Mouse (Mus musculus) thymus, adult 18-20 months (tissue): ENCODE results near the gene Prss36.

Experiments used
- DNase-seq, 2 experiments: peaks; one replicate each; pipeline ENCODE4 v3.0.0; 2022; ENCODE audit warnings: mixed read lengths in 2 of 2

The Prss36 gene

DNA sequence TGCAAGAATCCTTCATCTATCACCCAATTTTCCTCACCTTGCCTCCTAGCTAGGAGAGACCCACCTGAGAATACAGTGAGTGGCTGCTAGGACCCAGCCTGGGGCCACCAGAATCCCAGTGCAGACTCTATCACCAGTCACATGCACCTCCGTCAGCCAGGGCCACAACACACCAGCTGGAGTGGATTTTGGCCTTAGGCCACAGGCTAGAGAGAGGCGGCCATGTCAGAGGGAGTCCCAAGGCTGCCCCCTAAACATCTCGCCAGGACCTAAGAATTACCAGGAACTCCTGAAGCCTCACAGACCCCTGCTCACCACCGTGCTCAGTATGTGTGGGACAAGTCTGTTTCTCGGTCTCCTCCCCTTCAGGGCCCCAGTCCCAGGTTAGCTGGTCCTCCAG, 12.4 kb downstream of the Prss36 start:
- DNase-seq: no peak

DNA sequence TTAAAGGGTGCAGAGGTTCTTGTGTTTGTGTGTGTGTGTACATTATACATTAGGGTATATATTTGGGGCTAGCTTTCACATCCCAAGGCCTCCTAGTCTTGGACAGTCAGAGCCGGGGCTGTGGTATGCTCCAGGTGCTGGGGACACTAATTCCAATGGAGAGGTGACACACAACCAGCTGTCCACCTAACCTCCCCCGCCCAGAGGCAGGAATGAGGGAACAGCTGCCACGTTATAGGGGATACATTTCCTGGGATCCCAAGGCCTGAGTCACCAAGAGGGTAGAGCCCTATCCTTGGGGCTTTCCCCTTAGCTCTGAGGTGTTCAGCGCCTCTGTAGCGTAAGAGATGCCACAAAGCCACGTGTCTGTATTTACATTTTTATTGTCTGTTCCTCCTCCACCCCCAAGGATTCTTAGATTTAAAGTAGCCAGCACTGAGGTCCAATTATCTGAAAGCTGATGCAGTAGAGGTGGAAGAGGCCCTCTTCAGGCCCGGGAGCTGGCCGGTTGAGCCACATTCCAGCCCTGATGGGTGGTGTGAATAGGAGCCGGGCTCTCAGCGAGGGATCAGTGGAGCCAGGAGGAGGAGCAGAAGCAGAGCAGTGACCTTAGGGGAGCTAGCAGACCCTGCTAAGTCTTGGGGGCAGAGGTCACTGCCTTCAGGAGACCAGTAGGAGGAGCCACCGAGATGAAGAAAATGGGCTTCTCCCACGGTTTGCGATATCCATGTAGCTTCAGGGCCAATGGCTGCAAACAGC, 14.1 kb downstream of the Prss36 start:
- no peak for DNase-seq

DNA sequence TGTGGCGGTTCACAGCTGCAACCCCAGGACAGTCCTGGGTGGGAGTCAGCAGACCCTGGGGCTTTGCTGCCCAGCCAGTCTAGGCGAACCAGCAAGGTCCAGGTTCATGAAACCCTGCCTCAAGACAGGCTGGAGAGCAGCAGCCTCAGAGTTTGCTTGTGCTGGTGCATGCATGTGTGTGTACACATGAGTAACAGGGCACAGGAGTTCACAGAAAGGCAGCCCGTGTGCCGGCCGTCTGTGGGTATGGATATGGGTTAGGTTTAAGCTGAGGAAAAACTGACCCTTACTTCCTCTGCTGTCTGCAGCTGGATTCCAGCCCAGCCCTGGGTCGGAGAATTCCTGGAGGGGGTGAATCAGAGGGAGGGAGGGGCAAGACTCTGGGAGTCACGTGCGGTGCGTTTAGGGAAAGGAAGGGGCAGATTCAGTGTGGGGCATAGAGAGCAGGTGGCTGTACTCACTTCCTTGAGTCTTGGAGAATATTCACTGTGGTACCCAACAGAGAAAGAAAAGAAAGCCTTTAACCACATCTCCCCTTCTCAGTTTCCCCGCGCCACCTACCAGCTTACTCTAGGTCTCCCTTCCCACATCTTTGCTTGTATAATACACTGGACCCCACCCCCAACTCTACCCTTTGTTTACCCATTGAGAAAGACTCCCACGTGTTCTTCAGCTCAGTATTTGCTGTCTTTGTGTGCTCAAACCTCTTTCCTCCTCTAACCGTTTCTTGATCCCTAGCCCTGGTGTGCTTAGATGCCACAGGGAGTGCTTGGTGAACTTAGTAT, 15.0 kb downstream of the Prss36 start:
- DNase-seq: no peak

DNA sequence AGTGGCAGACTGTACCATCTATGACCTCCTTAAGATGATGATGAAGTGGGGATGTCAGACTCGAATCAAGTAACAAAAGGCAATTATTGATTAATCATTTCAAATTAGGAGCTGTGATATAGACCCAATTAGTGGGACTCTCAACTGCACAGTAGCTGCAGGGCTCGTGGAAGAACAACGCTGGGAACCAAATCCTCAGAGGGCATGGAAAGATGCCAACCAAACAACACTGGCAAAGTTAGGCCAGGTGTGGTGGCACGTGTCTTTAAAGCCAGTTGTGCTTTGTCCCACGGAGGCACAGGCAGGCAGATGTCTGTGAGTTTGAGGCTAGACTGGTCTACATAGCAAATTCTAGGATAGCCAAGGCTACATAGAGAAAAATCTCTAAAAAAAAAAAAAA, 15.9 kb downstream of the Prss36 start:
- DNase-seq: no peak

DNA sequence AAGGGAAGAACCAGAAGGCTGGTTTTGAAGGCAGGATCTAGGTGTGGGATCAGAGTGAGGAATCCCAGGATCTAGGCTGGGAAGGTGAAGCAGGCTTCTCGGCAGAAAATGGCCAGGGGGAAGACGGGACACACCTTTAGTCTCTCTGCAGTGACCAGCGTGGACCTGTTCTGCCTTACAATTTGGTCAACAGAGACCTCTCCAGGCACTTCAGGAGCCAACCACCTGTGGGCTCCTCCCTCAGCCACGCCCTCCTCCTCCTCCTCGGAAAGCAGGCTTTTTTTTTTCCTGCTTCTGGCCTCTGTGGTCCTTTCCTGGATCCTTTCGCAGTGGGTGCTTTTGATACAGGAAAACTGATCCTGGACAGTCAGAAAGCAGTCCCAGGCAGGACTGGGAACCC, 16.6 kb downstream of the Prss36 start, which contains the start of gene Prss8:
Prss8 (minus strand) TSS at position 182 of the 400 bp plus-strand sequence.
- DNase-seq: no peak

DNA sequence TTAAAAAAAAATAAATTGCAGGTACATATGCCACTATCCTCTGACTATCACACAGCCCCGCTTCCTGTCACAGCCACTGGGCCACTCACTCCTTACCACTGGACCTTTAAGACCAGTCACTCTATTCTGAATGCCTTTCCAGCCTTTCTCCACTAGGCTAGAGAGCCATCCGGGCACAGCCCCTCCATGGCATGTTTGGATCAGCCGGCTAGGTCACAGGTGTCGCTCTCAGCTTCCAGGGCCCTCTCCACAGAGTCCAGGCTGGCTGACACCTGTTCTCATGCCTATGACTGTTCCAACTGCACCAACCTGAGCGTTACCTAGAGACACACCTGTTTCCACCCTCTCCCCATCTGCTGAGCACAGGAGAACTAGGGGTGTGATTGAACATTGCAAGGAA, 17.9 kb downstream of the Prss36 start:
- DNase-seq: no peak

DNA sequence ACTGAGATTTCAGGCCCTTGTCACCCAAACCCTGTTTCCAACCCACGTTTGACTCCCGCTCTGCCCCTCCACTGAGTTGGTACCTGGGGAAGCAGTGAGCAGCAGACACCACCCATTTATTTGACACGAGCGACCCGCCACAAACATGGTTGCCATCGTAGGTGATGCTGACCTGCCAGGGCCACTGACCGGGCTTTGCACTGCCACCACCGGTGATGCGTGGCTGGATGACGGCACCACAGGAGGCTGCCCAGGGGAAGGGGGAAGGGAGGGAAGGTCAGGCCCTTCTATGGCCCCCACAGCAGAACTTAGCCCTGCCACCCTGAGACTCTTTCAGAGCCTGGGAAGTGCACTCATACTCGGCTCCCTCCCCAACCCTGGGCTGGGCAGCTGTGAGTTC, 18.8 kb downstream of the Prss36 start:
- DNase-seq: no peak

DNA sequence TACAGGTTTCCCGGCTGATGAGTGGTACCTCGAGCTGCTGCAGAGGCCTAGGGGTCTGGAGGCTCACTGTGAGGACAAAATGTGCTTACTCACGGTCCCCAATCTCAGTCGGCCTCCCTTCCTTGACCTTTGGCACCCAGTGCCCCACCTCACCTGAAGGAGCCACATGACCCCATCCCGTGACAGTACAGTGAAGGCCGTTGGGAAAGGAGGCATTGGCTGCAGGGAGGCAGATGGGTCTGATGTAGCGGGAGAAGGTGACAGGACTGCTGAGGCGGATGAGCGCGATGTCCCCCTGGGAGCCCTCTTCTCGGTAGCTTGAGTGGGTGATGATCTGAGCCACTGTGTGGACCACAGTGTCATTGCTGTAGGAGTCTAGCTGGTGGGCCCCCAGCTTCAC, 19.7 kb downstream of the Prss36 start:
- no peak for DNase-seq

DNA sequence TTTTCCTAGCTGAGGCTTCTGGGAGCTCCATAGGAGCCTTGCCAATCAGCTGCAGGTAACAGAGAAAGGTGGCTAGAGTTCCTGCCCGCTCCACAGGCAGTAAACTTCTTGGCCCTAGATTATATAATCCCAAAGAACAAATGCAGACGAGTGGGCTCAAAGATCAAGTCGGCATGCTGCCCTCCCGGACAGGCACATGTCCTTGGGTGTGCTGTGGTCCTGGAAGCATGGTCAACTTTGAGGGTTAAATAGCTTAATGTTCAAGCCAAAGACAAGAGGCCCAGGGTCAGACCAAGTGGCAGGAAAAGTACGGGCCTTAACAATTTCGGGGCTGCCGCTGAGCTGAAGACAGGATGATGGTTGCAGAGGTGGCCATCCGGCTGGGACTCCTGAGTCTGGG, 20.5 kb downstream of the Prss36 start:
- DNase-seq: no peak

DNA sequence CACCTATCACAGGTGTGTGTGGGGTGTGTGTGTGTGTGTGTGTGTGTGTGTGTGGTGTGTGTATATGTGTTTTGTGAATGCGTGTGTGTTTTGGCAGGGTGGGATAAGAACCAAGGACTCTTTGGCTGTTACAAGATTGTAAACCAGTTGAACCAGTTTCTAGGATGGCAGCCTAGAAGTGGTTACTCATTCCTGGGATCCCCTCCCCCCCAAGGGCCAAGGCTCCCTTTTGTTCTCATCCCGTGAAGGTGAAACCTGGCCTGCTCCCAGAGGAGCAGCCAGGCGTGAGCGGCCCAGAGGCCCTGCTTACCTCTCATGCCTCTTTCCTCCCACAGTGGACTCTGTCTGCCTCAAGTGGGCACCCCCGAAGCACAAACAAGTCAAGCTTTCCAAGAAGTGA, 21.3 kb downstream of the Prss36 start:
- no peak for DNase-seq

DNA sequence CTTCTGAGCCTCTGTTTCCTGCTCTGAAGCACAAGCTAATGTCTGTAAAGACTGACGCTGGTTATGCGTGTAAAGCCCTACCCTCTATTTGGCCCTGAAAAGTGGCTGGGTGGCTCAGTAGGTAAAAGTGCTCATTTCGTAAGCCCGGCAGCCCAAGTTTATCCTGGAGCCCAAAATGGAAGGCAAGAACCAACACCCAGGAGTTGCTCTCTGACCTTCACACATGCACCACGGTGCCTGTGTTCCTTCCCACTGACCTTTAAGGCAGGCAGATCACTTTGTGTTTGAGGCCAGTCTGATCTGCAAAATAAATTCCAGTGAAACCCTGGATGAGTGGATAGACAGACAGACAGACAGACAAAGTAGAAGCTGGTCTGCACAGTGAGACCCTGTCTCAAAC, 22.8 kb downstream of the Prss36 start:
- DNase-seq: no peak

DNA sequence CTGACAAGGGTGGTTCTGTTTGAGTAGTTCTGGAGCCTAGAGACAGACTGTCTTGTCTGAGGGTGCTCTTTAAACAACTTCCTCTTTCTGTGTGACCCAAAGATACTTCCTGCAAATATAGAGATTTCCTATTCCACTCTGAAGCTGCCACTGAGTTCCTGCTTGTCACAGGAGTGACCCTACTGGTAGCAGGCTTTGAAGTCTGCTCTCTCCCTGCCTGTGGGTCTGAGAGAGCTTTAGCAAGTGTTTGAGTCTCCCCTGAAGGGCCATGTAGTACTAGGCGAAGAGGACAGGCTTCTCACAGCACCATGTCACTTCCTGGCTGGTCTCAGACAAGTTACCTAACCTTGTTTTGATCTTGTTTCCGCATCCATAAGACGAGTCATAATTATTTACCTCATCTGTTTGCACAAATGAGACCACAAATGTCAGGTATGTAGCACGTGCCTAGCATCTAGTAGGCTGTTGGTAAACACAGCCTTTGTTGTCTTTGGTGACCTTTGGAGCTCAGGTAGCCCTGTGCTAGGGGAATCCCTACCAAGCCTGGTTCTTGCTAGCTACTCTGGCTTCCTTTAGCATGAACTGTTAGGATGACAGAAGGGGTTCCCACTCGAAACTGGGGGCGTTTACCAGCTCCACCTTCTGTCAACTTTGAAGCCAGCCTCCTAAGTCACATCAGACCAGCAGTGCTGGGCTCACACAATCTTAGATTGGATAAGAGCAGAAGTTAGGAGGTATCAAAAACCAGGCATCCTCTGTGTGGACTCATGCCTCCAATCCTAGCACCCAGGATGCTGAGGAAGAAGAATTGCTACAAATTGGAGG, 23.9 kb downstream of the Prss36 start:
- no peak for DNase-seq

DNA sequence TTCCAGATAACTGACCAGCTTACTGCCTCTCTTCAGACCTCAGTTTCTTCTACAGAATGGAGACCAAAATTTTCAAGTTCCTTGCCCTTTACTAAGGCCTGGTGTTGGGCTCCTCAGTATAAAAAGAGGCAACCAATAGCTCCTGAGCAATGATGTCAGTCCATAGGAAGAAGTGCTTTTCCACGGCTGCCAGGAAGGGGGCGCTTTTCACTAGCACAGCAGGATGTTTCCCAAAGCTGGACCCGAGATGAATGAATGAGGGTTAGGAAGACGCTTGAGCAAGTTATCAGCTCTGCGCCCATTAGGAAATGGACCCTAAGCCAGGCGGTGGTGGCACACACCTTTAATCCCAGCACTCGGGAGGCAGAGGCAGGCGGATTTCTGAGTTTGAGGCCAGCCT, 25.0 kb downstream of the Prss36 start:
- no peak for DNase-seq

DNA sequence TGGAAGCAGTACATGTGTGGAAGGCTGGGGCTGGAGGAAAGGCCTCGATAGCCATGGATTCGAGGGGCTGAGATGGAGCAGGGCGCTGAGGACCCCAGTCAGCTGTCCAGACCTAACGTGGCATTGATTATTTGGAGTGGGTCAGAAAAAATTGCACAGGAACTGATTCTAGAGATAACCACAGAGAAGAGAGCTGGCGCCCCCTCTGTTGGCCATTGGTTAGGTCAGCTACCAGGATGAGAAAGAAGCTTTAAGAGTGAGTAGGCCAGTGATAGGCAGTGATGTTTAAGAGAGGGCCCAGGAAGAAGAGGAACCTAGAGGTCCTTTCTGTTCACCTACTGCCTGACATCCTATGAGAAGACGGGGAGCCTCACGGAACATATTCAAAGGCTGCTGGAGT, 27.2 kb downstream of the Prss36 start:
- no peak for DNase-seq

DNA sequence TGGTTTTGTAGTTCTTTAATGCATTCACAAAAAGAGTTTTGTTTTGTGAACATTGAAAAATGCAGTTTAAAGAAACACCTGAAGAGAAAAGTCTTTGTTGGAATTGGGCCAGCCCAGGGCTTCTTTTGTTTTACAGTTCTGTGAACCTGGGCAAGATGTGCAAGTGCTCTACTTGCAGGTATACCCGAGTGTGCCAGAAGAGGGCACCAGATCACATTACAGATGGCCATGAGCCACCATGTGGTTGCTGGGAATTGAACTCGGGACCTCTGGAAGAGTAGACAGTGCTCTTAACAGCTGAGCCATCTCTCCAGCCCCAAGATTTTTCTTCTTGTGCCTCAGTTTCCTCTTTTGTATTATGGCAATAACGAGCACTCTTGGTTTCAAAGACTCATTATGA, 28.3 kb downstream of the Prss36 start:
- no peak for DNase-seq

DNA sequence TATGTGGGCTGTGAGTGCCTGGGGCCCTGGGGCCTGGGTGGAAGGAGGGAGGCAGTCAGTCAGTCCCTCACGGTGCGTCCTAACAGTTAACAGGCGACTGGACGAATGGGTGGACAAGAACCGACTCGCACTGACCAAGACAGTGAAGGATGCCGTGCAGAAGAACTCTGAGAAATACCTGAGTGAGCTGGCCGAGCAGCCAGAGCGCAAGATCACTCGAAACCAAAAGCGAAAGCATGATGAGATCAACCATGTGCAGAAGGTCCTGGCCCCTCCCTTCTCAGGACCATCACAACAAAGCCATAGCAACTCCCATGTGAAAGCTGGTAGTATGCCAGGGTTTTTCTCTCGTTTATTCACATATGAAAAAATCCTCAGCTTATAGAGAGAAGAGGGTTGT, 31.2 kb downstream of the Prss36 start:
- DNase-seq: no peak

DNA sequence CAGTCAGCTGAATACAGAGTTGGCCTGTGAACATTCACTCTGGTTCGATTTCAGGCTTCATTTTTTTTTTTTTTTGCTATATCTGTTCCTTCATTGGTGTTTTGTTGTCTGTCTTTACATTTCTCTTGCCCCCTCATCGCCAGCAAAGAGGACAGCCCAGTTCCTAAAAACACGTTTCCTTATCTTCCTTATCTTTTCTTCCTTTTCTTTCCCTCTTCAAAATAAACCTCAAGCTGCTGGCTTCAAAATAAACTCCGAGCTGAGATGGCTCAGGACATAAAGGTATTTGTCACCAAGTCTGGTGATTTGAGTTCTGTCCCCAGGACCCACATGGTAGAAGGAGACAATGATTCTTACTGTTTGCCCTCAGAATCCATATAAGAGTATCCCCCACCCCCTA, 33.6 kb downstream of the Prss36 start:
- no peak for DNase-seq

DNA sequence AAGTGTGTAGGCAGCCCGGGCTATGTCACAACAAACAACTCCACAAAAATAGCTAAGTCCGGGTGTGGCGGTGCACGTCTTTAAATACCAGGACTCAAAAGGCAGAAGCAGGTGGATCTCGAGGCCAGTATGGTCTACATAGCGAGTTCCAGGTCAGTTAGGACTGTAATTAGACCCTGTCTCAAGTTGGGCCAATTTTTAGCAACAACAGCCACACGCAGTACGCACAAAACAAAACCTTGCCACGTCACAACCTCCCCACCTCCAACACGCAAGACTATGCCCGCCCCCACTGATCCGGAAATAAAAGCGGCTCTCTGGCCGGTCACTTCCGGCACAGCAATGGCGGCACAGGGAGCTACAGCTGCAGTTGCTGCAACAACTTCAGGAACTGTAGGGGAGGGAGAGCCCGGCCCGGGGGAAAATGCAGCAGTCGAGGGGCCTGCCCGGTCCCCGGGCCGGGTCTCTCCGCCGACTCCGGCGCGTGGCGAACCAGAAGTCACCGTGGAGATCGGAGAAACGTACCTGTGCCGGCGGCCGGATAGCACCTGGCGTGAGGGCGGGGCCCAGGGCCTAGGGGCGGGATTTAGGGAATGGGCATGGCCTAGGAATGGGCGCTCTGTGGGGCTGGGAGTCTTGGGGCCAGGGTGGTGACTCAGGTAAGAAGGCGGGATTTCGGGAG, 34.2 kb downstream of the Prss36 start, which contains the start of gene Kat8:
Kat8 (plus strand) TSS at position 327 of the 682 bp plus-strand sequence.
- peak; percentile 65 to 72 for DNase-seq

DNA sequence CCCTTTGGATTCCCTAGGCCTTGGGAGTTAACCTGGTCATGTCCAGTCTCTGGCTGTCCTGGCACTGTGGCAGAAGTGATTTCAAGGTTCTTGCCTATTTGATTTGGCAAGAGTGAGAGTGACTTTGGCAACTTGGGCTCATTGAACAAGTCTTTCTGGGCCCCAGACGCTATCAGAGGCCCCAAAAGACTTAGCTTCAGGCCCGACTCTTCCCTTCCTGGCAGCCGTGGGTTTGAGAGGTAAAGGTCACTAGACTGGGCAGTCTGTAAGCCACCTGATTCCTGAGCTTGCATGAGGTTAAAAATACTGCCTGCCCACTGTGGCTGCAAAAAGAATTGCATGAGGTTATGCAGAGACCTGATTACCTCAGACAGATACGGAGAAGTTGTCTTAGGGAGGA, 37.9 kb downstream of the Prss36 start:
- no peak for DNase-seq

DNA sequence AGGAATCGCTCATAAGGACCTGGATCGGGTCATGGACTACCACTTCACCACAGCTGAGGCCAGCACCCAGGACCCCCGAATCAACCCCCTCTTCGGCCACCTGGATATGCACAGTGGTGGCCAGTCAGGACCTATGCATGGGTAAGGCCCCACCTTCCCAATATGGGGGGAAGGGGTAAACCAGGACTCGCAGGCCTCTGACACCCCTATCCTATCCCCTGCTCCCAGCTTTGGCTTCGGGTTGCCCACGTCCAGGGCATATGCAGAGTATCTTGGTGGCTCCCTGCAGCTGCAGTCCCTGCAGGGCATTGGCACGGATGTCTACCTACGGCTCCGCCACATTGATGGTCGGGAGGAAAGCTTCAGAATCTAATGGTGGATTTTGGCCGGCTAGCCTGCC, 38.6 kb downstream of the Prss36 start:
- DNase-seq: no peak

DNA sequence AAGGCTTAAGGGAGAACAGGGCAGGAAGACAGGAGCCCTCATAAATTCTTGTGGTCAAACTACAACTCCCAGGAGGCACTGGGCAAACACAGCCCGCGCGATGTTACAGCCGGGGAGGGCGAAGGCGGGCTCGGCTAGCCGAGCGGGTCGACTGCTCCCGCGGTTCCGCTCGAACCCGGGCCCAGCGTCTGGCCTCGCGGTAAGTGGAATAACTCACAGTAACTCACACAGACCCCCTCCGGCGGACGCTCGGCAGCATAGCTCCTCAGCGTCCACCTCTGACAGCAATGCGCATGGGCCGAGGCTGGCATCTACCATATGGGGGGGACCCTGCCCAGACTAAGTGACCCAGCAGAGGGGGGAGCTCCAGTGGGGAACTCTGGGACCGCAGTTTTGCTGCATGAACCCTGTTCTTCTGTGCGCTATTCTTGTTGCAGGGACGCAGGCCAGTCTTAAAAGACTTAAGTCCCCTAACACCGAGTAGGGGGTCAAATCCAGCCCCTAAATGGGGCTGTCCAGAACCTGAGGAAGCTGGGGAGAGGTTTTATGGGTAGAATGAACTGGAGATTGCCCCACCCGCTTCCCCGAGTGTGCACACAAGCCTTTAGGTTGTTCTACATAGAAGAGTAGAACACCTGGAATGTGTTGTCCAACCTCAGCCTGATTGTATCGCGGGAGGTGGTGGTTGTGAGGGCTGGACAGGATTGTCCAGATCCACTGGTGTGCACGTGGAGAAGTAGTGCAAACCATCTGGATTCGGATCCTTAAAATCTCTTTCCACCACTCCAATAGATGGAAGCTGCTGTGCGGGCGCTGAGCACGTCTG, 42.3 kb downstream of the Prss36 start, which contains the start of gene Bckdk:
Bckdk (plus strand) TSS at position 112 of the 826 bp plus-strand sequence.
- DNase-seq: peak; percentile 57 to 62

DNA sequence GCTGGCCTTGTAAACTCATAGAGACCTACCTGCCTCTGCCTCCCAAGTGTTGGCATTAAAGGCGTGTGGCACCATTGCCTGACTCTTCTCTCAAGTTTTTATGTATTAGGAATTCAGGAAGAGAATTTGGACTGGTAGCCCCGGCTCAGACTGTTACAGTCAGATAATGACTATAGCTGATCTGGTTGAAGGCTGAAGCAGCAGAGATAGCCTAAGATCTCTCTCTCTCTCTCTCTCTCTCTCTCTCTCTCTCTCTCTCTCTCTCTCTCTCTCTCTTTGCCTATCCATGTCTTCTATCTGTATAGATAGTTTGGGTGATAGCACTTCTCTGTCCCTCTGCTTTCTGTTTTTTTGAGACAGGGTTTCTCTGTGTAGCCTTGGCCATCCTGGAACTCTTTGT, 44.8 kb downstream of the Prss36 start:
- DNase-seq: no peak
